Mouse (Mus musculus) CH12.LX (cell line): ENCODE data around the gene Rdh5.

Source experiments
- BHLHE40 ChIP-seq: IDR thresholded peaks from 2 replicates; pipeline ENCODE4 v1.6.1; 2011; ENCODE audit warnings: mild to moderate bottlenecking, low read depth, low read length, improper control_type of control experiment
- CTCF ChIP-seq, 2 experiments: IDR thresholded peaks in 1 of 2; conservative IDR thresholded peaks in 1 of 2; 2 replicates each; pipeline ENCODE4 v1.5.1; 2011 to 2012; ENCODE audit warnings: low read depth in 2 of 2, low read length in 2 of 2, improper control_type of control experiment in 1 of 2, inconsistent platforms in 1 of 2, mild to moderate bottlenecking in 1 of 2, moderate library complexity in 1 of 2
- E2F4 ChIP-seq: IDR thresholded peaks from 2 replicates; pipeline ENCODE4 v1.6.1; 2011; ENCODE audit warnings: low read depth, low read length, improper control_type of control experiment; ENCODE audit not compliant: insufficient replicate concordance
- HCFC1 ChIP-seq: IDR thresholded peaks from 2 replicates; pipeline ENCODE4 v1.6.1; 2012; ENCODE audit warnings: low read depth, mild to moderate bottlenecking, inconsistent platforms, low read length, improper control_type of control experiment
- MAFK ChIP-seq: IDR thresholded peaks from 2 replicates; pipeline ENCODE4 v1.6.1; 2011; ENCODE audit warnings: low read length, improper control_type of control experiment; ENCODE audit not compliant: insufficient replicate concordance
- MAX ChIP-seq: IDR thresholded peaks from 2 replicates; pipeline ENCODE4 v1.6.1; 2011; ENCODE audit warnings: low read length, improper control_type of control experiment
- MEF2A ChIP-seq: IDR thresholded peaks from 2 replicates; pipeline ENCODE4 v1.6.1; 2014; ENCODE audit warnings: low read depth, mild to moderate bottlenecking, inconsistent platforms, low read length, improper control_type of control experiment, borderline replicate concordance
- POLR2A ChIP-seq: IDR thresholded peaks from 2 replicates; pipeline ENCODE4 v1.6.1; 2011; ENCODE audit warnings: low read depth, mild to moderate bottlenecking, improper control_type of control experiment, low read length
- UBTF ChIP-seq: IDR thresholded peaks from 2 replicates; pipeline ENCODE4 v1.6.1; 2012; ENCODE audit warnings: low read depth, mild to moderate bottlenecking, inconsistent platforms, low read length, improper control_type of control experiment, moderate library complexity

DNA sequence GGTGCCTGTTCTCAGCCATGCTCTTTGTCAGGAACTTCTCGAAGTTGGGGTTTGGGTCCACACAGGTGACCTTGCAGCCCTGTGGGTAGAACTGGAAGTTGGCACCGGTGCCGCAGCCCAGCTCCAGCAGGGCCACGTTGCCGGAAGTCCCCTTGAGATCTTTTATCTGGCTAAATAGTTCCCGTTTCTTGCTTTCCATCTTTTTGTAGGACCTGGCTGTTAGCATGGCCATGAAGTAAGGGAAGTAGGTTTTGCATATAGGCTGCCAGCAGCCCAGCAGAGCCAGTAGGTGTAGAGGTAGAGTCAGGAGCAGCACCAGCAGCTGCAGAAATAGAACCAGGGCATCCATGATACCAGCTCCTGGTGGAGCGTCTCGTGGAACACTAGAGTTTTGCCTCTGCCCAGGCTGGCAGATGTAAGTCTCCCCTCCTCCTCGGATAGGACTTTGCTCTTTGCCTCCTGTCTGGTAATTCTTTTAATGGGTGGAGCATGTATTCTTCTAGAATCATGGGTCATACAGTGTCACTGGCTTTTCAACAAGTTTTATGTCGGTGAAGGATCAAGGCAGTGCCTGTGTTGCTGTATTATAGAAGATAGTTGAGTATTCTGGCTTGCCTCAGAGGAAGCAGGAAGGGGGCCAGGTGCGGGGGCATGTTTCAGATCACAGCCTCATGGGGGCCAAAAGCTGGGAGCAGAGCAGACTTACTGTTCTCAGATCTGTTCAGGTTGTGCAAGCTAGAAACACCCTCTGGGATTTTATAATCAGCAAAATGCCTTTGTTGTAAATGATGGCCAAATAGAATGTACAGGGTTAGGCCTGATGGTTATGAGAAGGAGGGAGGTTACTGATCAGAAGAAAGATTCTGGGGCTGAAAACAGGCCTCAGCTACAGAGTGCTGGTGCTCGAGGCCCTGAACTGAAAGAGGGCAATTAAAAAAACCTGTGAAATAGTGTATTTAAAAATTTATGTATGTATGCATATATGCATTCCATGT is 38.2 kb upstream of the Rdh5 start, which contains the start of gene Mettl7b:
- TF ChIP-seq E2F4 = no peak
- TF ChIP-seq MAFK = no peak
- no peak for TF ChIP-seq MAX
- TF ChIP-seq HCFC1 = no peak
- TF ChIP-seq POLR2A = no peak
- TF ChIP-seq BHLHE40 = no peak
- no peak for TF ChIP-seq MEF2A
- no peak for TF ChIP-seq CTCF (conservative IDR thresholded peaks at IDR 0.05 in 1 of 2, IDR thresholded peaks at IDR 0.05 in 1 of 2; ENCODE audit: low read depth in 2 of 2, low read length in 2 of 2)
- no peak for TF ChIP-seq UBTF
